Mouse (Mus musculus) left cerebral cortex, adult 2 months (tissue): ENCODE results near the gene Pomgnt2. TPM values are rescaled to one million over a fixed set of nuclear protein-coding genes. Genes with fewer than 3 reads are reported as not detected.
"Not testable (repeated sequence)": the region's sequence is repeated elsewhere in the genome, so short reads cannot be mapped to it uniquely, and the experiment has no call there.

Source experiments
- DNase-seq, 2 experiments: peaks; one replicate each; pipeline ENCODE4 v3.0.0; 2021 to 2022; ENCODE audit warnings: low spot score in 2 of 2, mixed read lengths in 1 of 2; ENCODE audit errors: extremely low spot score in 1 of 2
- H3K27ac ChIP-seq: fragments of 200-600 bp; 2 replicates; pipeline ENCODE4 v1.8.1; 2022
- H3K4me3 ChIP-seq: fragments of 200-600 bp; 2 replicates; pipeline ENCODE4 v1.8.1; 2022
- CTCF ChIP-seq: fragments of 200-600 bp; IDR thresholded peaks from 2 replicates; pipeline ENCODE4 v1.8.1; 2022; ENCODE audit warnings: antibody characterized with exemption, mild to moderate bottlenecking, moderate library complexity
- intact Hi-C: fragments of 180-260 bp; cut with DNase I; formaldehyde crosslinking; loops from one replicate; pipeline ENCODE4 v1.15.1; 2025
- total RNA-seq, 2 experiments: library from RNA; stranded (reverse); gene quantifications; 2 replicates each; pipeline ENCODE4 v1.2.3; 2021

The Pomgnt2 gene
- total RNA-seq, 2 experiments from 2014 or later: 39.4 to 40.0 TPM

DNA sequence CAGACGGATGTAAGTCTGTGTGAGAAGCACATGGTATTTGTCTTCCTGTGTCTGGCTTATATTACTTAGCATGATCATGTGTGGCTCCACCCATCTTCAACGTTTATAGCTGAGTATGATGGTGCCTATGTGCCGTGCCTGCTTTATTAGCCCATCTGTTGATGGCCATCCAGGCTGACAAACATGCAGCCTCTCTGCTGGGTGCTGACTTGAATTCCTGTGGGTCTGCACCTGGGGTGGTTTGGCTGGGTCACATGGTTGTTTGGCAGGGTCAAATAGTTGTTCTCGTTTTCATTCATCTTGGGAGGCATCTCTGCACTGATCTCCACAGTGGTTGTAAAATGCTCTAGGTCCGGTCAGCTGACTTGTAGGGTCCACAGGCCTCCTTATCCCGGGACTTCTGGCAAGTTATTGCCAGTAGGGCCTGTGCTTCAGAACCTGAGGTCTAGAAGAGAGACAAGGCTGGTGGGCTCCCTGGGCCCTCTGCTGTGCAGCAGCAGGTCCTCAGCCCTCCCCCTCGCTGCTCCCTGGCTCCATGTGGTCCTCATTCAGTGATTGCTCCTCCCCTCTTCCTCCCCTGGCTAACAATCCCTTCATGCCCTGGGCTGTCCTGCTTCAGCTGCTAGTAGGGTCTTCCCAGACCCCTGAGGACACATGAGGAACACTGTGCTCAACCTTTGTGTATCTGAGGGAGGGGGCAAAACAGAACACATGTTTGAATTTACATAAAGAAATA lies 29.1 kb upstream of the Pomgnt2 start:
- no peak overlapping the region for H3K27ac ChIP-seq
- intact Hi-C loops: no loop called here

GRCm38 (mm10) chr9:122024419-122024818 lies 27.5 kb upstream of the Pomgnt2 start:
- no peak overlapping the region for H3K27ac ChIP-seq
- intact Hi-C loops: no loop called here
- no peak overlapping the region for H3K4me3 ChIP-seq
- TF ChIP-seq CTCF: no peak
- no peak for DNase-seq

More for the DNA sequence above, 29.1 kb upstream of the Pomgnt2 start:
- no peak for DNase-seq
- TF ChIP-seq CTCF: no peak
- no peak overlapping the region for H3K4me3 ChIP-seq

- no peak for TF ChIP-seq CTCF
- Histone ChIP-seq H3K27ac (no peak overlapping the region), H3K4me3 (no peak overlapping the region)
- DNase-seq: no peak
- intact Hi-C loops: loop anchor here (2.0 kb wide), 1 partner anchor 93 kb away; the partner anchor contains the start of gene Snrk
Measured at GRCm38 (mm10) chr9:122023873-122024272, 27.0 kb upstream of the Pomgnt2 start.

GRCm38 (mm10) chr9:122022776-122023175 lies 25.9 kb upstream of the Pomgnt2 start:
- intact Hi-C loops: loop anchor here (1.0 to 2.0 kb wide), 2 partner anchors 63 to 94 kb away; partner anchors contain the start of gene Snrk
- DNase-seq: no peak
- no peak for TF ChIP-seq CTCF
- Histone ChIP-seq H3K4me3 (no peak overlapping the region), H3K27ac (peak overlapping the region; percentile 62)

DNA sequence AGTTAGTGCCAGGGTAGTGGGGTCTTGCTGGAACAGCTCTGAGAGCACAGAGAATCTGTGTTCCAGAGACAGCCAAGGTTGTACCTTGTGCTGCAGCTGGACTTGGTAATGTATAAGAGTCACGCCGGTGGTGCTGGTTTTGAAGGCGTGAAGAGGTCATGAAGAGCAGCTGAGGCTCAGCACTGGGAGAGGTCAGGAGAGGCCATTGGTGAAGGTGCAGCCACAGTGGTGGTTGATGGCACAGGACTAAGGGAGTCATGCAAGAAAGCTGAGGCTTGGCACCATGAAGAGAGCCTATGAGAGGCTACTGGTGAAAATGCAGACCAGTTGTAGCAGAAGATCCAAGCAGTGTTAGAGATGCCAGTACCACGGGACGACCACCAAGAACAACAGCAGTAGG lies 24.7 kb upstream of the Pomgnt2 start:
- Histone ChIP-seq H3K4me3 (no peak overlapping the region), H3K27ac (no peak overlapping the region)
- DNase-seq: no peak
- intact Hi-C loops: no loop called here
- no peak for TF ChIP-seq CTCF

DNA sequence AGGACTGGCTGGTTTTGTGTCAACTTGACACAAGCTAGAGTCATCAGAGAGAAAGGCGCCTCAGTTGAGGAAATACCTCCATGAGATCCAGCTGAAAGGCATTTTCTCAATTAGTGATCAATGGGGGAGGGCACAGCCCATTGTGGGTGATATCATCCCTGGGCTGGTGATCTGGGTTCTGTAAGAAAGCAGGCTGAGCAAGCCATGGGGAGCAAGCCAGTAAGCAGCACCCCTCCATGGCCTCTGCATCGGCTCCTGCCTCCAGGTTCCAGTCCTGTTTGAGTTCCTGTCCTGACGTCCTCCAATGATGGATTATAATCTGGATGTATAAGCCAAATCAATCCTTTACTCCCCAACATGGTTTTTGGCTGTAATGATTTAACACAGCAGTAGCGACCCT lies 24.3 kb upstream of the Pomgnt2 start:
- H3K27ac ChIP-seq, H3K4me3 ChIP-seq, intact Hi-C loops, DNase-seq: not testable (repeated sequence)

- intact Hi-C loops: no loop called here
- no peak for TF ChIP-seq CTCF
Measured at GRCm38 (mm10) chr9:122020321-122020720, 23.4 kb upstream of the Pomgnt2 start.

DNA sequence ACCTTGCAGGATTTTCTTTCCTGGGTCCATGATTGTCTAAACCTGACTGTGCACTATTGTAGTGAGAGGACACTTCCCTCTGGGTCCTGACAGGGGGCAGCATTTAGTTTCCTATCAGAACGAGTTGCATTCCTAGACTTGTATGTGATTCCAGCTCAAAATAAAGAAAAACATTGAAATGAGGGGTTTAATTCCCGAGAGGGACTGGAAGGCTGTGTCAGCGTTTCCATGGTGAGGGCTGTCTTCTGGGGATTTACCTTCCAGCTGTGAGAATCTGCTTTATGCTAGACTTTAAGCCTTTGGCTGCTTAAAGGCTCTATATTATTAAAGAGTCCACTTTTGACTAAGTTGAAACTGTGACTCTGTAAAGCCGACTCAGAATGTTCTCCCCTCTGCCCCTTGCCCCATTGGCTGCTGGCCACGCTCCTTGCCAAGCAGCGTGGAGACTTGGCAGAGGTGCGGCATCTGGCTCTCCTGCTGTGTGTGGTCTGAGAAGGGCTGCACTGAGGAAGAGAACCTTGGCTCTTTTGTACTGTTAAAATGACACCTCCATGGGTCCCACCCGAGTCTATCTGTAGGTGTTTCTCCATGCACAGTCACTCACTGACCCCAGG lies 22.0 kb upstream of the Pomgnt2 start:
- Histone ChIP-seq H3K4me3 (no peak overlapping the region), H3K27ac (no peak overlapping the region)
- DNase-seq: peak; percentile 39 to 53
- intact Hi-C loops: loop anchor here (2.0 to 5.0 kb wide), 3 partner anchors 166 to 293 kb away; no protein-coding TSS in a partner anchor
- TF ChIP-seq CTCF: peak; percentile 76

More at GRCm38 (mm10) chr9:122020321-122020720, 23.4 kb upstream of the Pomgnt2 start:
- DNase-seq: no peak
- H3K4me3 ChIP-seq: no peak overlapping the region
- no peak overlapping the region for H3K27ac ChIP-seq

DNA sequence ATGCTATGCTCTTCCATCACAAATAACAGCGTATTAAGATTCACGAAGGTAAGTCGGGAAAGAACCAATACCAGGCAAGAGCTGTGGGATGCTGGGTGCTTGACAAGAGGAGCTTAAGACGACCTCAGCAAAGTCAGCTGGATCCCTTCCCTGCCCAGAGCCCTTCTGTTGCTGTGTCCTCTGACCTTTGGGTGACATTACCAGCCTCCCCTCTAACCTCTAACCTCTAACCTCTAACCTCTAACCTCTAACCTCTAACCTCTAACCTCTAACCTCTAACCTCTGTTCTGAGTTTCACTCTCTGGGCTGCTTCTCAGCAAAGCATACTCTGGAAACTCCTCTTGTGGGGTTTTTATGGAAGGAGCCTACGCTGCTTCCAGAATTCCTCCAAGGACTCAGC lies 21.2 kb upstream of the Pomgnt2 start:
- Histone ChIP-seq H3K4me3 (no peak overlapping the region), H3K27ac (no peak overlapping the region)
- no peak for DNase-seq
- intact Hi-C loops: loop anchor here (2.0 to 5.0 kb wide), 3 partner anchors 167 to 294 kb away; no protein-coding TSS in a partner anchor
- no peak for TF ChIP-seq CTCF

DNA sequence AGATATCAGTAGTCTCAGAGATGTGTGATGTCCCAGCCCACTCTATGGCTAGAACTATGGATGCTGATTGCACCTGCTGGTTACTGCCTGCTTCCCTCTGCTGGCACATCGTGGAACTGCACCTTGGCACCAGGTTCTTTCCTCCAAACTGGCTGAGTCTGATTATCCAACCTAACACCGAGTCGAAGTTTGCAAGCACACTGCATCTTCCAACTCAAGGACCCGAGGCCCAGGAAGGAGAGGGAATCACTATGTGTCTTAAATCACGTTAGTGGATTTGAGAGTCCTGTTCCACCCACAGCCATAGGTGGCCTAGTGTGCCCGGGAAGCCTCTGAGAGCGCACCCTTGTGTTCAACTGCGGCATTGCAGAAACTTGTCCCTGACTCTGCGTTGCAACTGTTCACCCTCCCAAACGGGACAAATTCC lies 17.3 kb upstream of the Pomgnt2 start:
- intact Hi-C loops: no loop called here
- peak; percentile 68 to 73 for DNase-seq
- no peak overlapping the region for H3K27ac ChIP-seq
- TF ChIP-seq CTCF: peak; percentile 74
- H3K4me3 ChIP-seq: no peak overlapping the region

GRCm38 (mm10) chr9:122013629-122014028 lies 16.7 kb upstream of the Pomgnt2 start:
- intact Hi-C loops: no loop called here
- Histone ChIP-seq H3K27ac (no peak overlapping the region), H3K4me3 (no peak overlapping the region)
- DNase-seq: no peak
- TF ChIP-seq CTCF: no peak; the same call in 1 of the 2 replicates

DNA sequence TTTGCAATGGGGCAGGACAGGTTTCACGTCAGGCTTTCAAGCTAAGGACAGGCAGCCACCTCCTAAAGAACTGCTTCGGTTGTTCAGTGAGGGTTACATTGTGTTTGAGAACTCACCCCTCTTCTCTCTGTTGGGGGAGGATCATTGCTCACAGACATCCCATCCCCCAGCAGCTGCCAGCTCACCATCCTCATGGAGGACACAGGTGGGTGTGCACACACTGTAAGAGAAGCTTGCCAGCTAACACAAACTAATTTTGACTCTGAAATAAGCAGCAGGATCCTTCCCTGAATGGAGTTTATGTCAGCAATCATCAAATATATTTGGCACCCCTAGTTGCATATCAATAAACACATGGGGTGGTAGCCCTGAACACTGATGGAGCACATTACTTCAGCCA lies 15.9 kb upstream of the Pomgnt2 start:
- no peak overlapping the region for H3K27ac ChIP-seq
- H3K4me3 ChIP-seq: no peak overlapping the region
- peak in 1 of 2 experiments; percentile 31 for DNase-seq
- intact Hi-C loops: no loop called here
- no peak for TF ChIP-seq CTCF
